Mouse (Mus musculus) forebrain, postnatal 0 days (tissue): ENCODE data around the gene Nxph4. TPM values are rescaled to one million over a fixed set of nuclear protein-coding genes. Genes with fewer than 3 reads are reported as not detected.

Source experiments
- ATAC-seq: fragments of 200-750 bp; cut with Nextera tagmentation; 2 replicates; pipeline ENCODE4 v1.8.0; 2017; ENCODE audit warnings: mild to moderate bottlenecking, moderate library complexity
- DNase-seq: peaks from one replicate; pipeline ENCODE4 v3.0.0-alpha.2; 2015
- H3K27ac ChIP-seq: fragments of 300-500 bp; sonication (generic); 2 replicates; pipeline ENCODE4 v1.5.1; 2014; ENCODE audit warnings: low read depth, mild to moderate bottlenecking, antibody characterized with exemption, low read length, moderate library complexity, mixed read lengths
- H3K27me3 ChIP-seq: fragments of 300-500 bp; sonication (generic); 2 replicates; pipeline ENCODE4 v1.6.1; 2014; ENCODE audit warnings: mild to moderate bottlenecking, low read length, mixed read lengths; ENCODE audit not compliant: insufficient read depth
- H3K36me3 ChIP-seq: fragments of 300-500 bp; sonication (generic); 2 replicates; pipeline ENCODE4 v1.6.1; 2014; ENCODE audit warnings: mild to moderate bottlenecking, moderate library complexity; ENCODE audit not compliant: insufficient read depth
- H3K4me1 ChIP-seq: fragments of 300-500 bp; sonication (generic); 2 replicates; pipeline ENCODE4 v1.6.1; 2014; ENCODE audit warnings: antibody characterized with exemption; ENCODE audit not compliant: insufficient read depth
- H3K4me2 ChIP-seq: fragments of 300-500 bp; sonication (generic); 2 replicates; pipeline ENCODE4 v1.6.1; 2014; ENCODE audit warnings: low read depth, mild to moderate bottlenecking, moderate library complexity
- H3K4me3 ChIP-seq: fragments of 300-500 bp; sonication (generic); 2 replicates; pipeline ENCODE4 v1.5.1; 2014; ENCODE audit warnings: low read depth, low read length, mixed read lengths
- H3K9ac ChIP-seq: fragments of 300-500 bp; sonication (generic); 2 replicates; pipeline ENCODE4 v1.6.1; 2014; ENCODE audit warnings: mild to moderate bottlenecking
- H3K9me3 ChIP-seq: fragments of 300-500 bp; sonication (generic); 2 replicates; pipeline ENCODE4 v1.6.1; 2016; ENCODE audit warnings: low read length
- CTCF ChIP-seq: sonication (generic); IDR thresholded peaks from 2 replicates; pipeline ENCODE4 v1.5.1; 2016; ENCODE audit warnings: antibody characterized with exemption, control low read depth, low read depth
- WGBS: fragments of 180-500 bp; shearing (Covaris S2); extraction: QIAGEN DNeasy Blood & Tissue Kit; methylation state at CpG from one replicate; pipeline ENCODE4 v1.1.7; 2014; 5-methylcytosine and 5-hydroxymethylcytosine counted together
- polyA plus RNA-seq: library from polyadenylated mRNA; unstranded; fragments of >200 nt; fragmentation: Nextera tagmentation; extraction: Ambion mirVana; gene quantifications from 2 replicates; pipeline ENCODE4 v1.2.1, GENCODE M21; 2015
- total RNA-seq: library from RNA; depleted of rRNA; stranded (reverse); fragments of >200 nt; gene quantifications from 2 replicates; pipeline ENCODE4 v1.2.3, GENCODE M21; 2014

Gene Nxph4
- total and polyA plus RNA-seq, 2 experiments from 2014 or later: 2.1 to 22.6 TPM

DNA sequence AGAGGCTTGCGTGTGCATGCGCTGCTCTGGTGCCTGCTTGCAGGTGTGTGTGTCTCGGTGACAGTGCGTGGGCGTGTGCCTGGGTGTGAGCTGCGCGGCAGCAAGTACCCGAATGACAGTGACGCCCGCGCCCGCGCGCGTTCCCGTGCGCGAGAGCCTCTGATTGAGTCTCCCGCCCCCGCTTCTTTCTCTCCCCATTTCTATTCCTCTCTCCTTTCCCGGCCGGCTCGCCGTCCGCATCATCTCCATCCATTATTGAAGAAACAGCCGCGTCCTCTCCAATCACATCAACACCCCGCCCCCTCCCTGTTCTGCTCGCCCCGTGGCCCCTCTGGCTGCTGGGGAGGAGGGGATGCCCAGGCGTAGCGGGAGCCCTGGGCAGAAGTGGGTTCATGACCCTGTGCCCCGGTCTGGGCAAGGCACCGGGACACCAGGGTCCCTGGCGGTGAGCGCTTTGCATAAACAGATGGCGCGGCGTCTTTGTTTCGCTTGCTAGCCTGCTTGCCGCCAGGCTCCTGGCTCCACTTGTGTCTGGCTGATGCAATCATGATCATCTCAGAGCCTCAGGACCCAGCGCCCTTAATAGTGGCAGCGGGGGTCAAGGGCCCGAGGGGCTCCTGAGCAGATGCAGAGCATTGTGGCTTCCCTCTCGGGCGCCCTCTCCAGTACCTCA is 22.6 kb downstream of the Nxph4 start:
- ATAC-seq (peak; percentile 42), DNase-seq (peak; percentile 93)
- Histone ChIP-seq H3K27me3 (0 out of 2 replicates have a peak, but pooled peaks cover 10% of the 10 kb centered on the region), H3K36me3 (no peaks in the 10 kb centered on the region), H3K4me3 (peak overlapping the region; percentile 41), H3K9ac (peak overlapping the region; percentile 68), H3K4me2 (peak overlapping the region; percentile 83), H3K4me1 (peaks cover 38% of the 10 kb centered on the region), H3K9me3 (no peaks in the 10 kb centered on the region), H3K27ac (peak overlapping the region; percentile 92)
- TF ChIP-seq CTCF: peak; percentile 61
- 2% methylated on average over 45 of the region's 46 CpGs for WGBS

DNA sequence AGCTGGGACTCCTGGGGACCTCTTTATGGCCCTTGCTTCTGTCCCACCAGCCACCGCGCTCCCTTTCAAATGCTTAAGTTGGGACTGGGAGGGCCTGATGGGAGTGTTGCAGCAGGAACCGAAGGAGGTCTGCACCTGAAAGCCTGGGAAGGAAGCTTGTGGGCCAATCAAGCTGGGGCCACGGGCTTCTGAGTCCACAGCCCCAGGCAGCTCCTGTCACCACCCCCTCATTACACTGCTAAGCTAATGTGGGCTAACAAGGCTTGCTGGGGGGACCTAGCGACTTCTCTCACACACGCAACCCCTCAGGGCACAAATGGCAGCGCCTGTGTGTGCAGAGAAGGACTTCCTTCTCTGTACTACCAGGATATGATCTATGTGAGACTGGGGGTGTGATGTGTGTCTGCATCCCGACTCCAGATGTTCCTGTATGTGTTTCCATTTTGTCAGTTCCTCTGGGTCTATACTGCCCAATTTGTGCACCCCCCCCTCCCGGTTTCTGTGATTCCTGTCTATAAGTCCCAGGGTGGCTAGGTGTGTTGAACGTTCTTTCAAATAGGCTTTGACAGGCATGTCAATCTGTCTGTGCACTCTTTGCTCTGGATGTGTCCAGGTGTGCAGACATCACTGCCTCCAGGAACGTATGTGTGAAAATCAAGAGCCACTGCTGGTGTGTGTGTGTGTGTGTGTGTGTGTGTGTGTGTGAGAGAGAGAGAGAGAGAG is 23.3 kb downstream of the Nxph4 start:
- no peaks in the 10 kb centered on the region for H3K9me3 ChIP-seq
- ATAC-seq (no peak), DNase-seq (peak; percentile 64)
- 8% methylated on average over 11 of the region's 11 CpGs for WGBS
- peak overlapping the region; percentile 68 for H3K9ac ChIP-seq
- H3K4me2 ChIP-seq: peak overlapping the region; percentile 83
- H3K36me3 ChIP-seq: no peaks in the 10 kb centered on the region
- TF ChIP-seq CTCF: no peak
- peaks cover 38% of the 10 kb centered on the region for H3K4me1 ChIP-seq
- H3K27ac ChIP-seq: peak overlapping the region; percentile 92
- 0 out of 2 replicates have a peak, but pooled peaks cover 7% of the 10 kb centered on the region for H3K27me3 ChIP-seq
- peak overlapping the region; percentile 41 for H3K4me3 ChIP-seq

DNA sequence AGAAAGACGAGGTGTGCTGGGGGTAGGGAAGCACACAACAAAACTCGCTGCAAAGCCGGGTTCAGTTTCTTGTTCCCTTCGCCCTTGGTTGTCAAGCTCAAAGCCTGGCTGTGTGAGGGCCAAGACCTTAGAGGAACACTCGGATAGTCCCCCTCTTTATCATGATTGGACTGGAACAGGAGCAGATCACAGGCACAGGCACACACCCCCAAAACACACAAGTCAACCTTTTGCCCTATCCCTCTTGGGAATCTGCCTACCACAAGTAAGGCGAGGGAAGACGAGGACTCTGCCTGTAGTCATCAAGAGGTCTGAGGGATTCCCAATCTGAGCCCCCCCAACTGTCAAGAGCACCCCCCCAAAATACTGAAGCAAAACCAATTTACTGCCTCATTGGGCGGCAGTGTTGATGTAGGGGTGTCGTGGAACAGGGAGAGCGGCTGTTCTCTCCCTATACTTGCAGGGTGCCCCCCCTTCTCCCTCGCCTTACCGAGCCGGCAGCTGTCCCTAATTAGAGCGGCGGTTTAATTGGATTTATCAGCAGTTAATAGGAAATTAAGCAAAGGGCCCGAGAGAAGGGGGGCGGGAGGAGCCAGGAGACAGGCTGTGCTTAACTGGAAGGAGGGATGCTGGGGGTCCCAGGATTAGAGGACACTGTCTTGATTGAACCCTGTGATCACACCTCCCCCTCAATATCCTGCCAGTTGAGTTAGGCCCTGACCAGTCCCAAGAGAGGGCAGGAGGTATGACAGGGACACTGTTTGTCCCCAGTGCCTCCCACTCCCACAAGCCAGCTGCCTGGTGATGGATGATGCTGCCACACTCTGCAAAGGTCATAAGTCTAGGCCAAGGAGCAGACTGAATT is 24.3 kb downstream of the Nxph4 start:
- DNase-seq (peak; percentile 70), ATAC-seq (no peak)
- Histone ChIP-seq H3K36me3 (no peaks in the 10 kb centered on the region), H3K27me3 (0 out of 2 replicates have a peak, but pooled peaks cover 5% of the 10 kb centered on the region), H3K4me1 (peaks cover 38% of the 10 kb centered on the region), H3K9ac (peak overlapping the region; percentile 59), H3K4me2 (peak overlapping the region; percentile 83), H3K9me3 (no peaks in the 10 kb centered on the region), H3K27ac (peak overlapping the region; percentile 92), H3K4me3 (peak overlapping the region; percentile 43)
- 8% methylated on average over 17 of the region's 17 CpGs for WGBS
- no peak for TF ChIP-seq CTCF

DNA sequence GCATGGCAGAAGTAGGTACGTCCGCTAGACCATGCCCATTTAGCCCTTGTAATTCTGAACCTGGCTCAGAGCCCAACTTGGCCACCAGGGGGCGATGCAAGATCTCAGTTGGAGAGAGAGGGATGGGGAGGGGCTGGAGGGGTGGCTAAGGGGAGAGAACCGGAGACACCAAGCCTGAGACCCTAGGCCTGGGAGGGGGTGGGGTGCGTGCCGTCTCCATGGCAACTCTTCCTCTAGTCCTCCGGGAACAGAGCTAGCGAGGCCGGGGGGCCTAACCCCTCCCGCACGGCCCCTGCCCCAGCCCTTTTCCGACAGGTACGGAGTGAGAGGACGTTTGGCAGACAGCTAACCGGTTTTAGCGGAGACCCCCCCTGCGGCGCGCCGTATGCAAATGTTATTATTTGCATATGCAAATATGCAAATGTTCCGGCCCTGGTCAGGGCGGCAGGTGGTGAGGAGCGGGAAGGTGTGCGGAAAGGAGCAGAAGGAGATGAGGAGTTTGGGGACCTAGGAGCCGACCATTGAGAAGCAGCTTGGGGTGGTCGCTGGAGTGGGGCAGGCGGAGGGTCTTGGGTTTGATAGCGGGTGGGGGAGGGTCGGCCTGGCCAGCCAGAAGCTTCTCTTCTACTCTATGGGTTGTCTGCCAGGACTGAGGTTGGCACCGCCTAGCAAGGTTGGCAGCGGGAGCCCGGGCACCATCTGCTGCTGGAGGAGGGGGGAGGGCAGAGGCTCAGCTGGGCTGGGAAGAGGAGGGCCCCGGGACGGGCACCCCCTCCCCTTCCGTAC is 25.1 kb downstream of the Nxph4 start:
- TF ChIP-seq CTCF: peak; percentile 96
- H3K27ac ChIP-seq: peak overlapping the region; percentile 92
- under 1% methylated on average over 35 of the region's 35 CpGs for WGBS
- no peaks in the 10 kb centered on the region for H3K9me3 ChIP-seq
- H3K4me1 ChIP-seq: peaks cover 38% of the 10 kb centered on the region
- ATAC-seq (peak; percentile 65), DNase-seq (peak; percentile 95)
- peak overlapping the region; percentile 83 for H3K4me2 ChIP-seq
- H3K36me3 ChIP-seq: no peaks in the 10 kb centered on the region; the same call in 1 of the 2 replicates
- H3K4me3 ChIP-seq: peak overlapping the region; percentile 43
- H3K27me3 ChIP-seq: no peaks in the 10 kb centered on the region
- H3K9ac ChIP-seq: peak overlapping the region; percentile 59

DNA sequence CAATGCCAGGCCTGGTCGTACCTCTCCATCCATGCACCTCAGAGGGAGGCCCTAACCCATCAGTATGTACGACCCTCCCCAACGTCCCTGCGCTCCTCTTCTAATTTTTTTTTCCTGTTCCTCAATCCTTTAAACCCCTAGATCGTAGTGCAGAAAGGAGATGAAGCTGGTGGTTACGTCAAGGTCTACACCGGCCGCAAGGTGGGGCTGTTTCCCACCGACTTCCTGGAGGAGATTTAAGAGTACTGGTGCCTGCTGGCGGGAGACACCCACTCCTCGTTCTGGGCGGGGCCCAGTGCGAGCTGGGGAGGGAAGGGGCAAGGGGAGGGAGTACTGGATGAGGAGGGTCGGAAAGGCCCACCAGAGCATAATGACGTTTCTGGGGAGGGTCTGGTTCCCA is 26.1 kb downstream of the Nxph4 start:
- H3K36me3 ChIP-seq: peaks cover 3% of the 10 kb centered on the region
- no peak overlapping the region for H3K9ac ChIP-seq
- peak; percentile 79 for TF ChIP-seq CTCF
- H3K4me2 ChIP-seq: peak overlapping the region; percentile 83
- WGBS: 4% methylated on average over 15 of the region's 15 CpGs
- no peak overlapping the region for H3K4me3 ChIP-seq
- H3K27ac ChIP-seq: no peak overlapping the region
- peaks cover 30% of the 10 kb centered on the region for H3K4me1 ChIP-seq
- H3K9me3 ChIP-seq: no peaks in the 10 kb centered on the region
- DNase-seq: peak; percentile 81
- no peaks in the 10 kb centered on the region for H3K27me3 ChIP-seq
- no peak for ATAC-seq
